Mouse (Mus musculus) bone marrow, adult 2 months (tissue): ENCODE measurements at regions not wholly inside any gene's neighbourhood (a gene's known extent, or its start where the extent isn't known, plus 50 kb on each side); places are given as distances from the start of the nearest gene placed in this dataset.

Experiments used
- CTCF ChIP-seq: fragments of 200-500 bp; IDR thresholded peaks from 2 replicates; pipeline ENCODE4 v1.5.1; 2011; ENCODE audit warnings: low read length, control low read depth; ENCODE audit not compliant: control insufficient read depth, insufficient read depth
- POLR2A ChIP-seq: fragments of 200-500 bp; IDR thresholded peaks from 2 replicates; pipeline ENCODE4 v1.6.1; 2011; ENCODE audit warnings: low read depth, mild to moderate bottlenecking, control low read depth, low read length, borderline replicate concordance; ENCODE audit not compliant: control insufficient read depth

GRCm38 (mm10) chr12:71778137-71778536 lies 52.7 kb upstream of the Daam1 start:
- no peak for TF ChIP-seq POLR2A
- TF ChIP-seq CTCF = no peak
